Mouse (Mus musculus) fibroblast of lung, adult 2 months (primary cell): ENCODE data around the gene Defb20.
"Not testable (repeated sequence)": the region's sequence is repeated elsewhere in the genome, so short reads cannot be mapped to it uniquely, and the experiment has no call there.

ENCODE experiments used
- DNase-seq: peaks from one replicate; pipeline ENCODE4 v3.0.0-alpha.2; 2011; ENCODE audit warnings: low read depth

Defb20 gene

GRCm38 (mm10) chr2:152476763-152477162, at the start of gene Defb20:
TSS of gene Defb20 (plus strand) at chr2:152477063.
- no peak for DNase-seq

- DNase-seq = no peak
These were observed 49.4 kb upstream of the Defb20 start for GRCm38 (mm10) chr2:152427493-152427892.

- DNase-seq = not testable (repeated sequence)
These were observed 48.4 kb upstream of the Defb20 start for GRCm38 (mm10) chr2:152428481-152428880.

- DNase-seq = no peak
These were observed 40.4 kb upstream of the Defb20 start for GRCm38 (mm10) chr2:152436405-152436901.

- DNase-seq = peak; percentile 27
These were observed 39.6 kb upstream of the Defb20 start for GRCm38 (mm10) chr2:152436983-152437860.

GRCm38 (mm10) chr2:152438963-152439362, 37.9 kb upstream of the Defb20 start:
- DNase-seq = no peak

- no peak for DNase-seq
These were observed 37.0 kb upstream of the Defb20 start for GRCm38 (mm10) chr2:152439833-152440232.

GRCm38 (mm10) chr2:152442322-152442721, 34.5 kb upstream of the Defb20 start:
- DNase-seq = no peak

- DNase-seq = no peak
These were observed 33.6 kb upstream of the Defb20 start for GRCm38 (mm10) chr2:152443281-152443680.

- no peak for DNase-seq
These were observed 30.2 kb upstream of the Defb20 start for GRCm38 (mm10) chr2:152446642-152447041.

GRCm38 (mm10) chr2:152447461-152447860, 29.4 kb upstream of the Defb20 start:
- no peak for DNase-seq

GRCm38 (mm10) chr2:152450241-152450640, 26.6 kb upstream of the Defb20 start:
- DNase-seq = peak; percentile 15

- no peak for DNase-seq
These were observed 24.6 kb upstream of the Defb20 start for GRCm38 (mm10) chr2:152452101-152452781.

GRCm38 (mm10) chr2:152459241-152459640, 17.6 kb upstream of the Defb20 start:
- no peak for DNase-seq

- DNase-seq = no peak
These were observed 12.2 kb upstream of the Defb20 start, which contains the start of gene Defb23 for GRCm38 (mm10) chr2:152464570-152465150. TSS of gene Defb23 (minus strand) at chr2:152464620.

GRCm38 (mm10) chr2:152470973-152471372, 5.9 kb upstream of the Defb20 start:
- DNase-seq = peak; percentile 23

GRCm38 (mm10) chr2:152472434-152472833, 4.4 kb upstream of the Defb20 start:
- DNase-seq = no peak

GRCm38 (mm10) chr2:152480881-152481280, 4.0 kb downstream of the Defb20 start:
- no peak for DNase-seq

GRCm38 (mm10) chr2:152481726-152482125, 4.9 kb downstream of the Defb20 start:
- no peak for DNase-seq

GRCm38 (mm10) chr2:152487024-152487423, 10.2 kb downstream of the Defb20 start:
- no peak for DNase-seq

GRCm38 (mm10) chr2:152490038-152490437, 13.2 kb downstream of the Defb20 start, which contains the start of gene Defb22:
TSS of gene Defb22 (minus strand) at chr2:152490138.
- DNase-seq = no peak

GRCm38 (mm10) chr2:152493151-152493550, 16.3 kb downstream of the Defb20 start:
- no peak for DNase-seq
